Mouse (Mus musculus) heart, embryonic 16.5 days (tissue): ENCODE measurements around the gene Sorcs2. TPM values are rescaled to one million over a fixed set of nuclear protein-coding genes. Genes with fewer than 3 reads are reported as not detected.

ENCODE experiments used
- ATAC-seq: fragments of 200-750 bp; cut with Nextera tagmentation; replicated peaks from 2 replicates; pipeline ENCODE4 v1.8.0; 2017; ENCODE audit warnings: moderate number of reproducible peaks; ENCODE audit not compliant: insufficient read depth, low FRiP score; ENCODE audit errors: extremely low read depth
- H3K27ac ChIP-seq: fragments of 300-500 bp; sonication (generic); 2 replicates; pipeline ENCODE4 v1.5.1; 2014; ENCODE audit warnings: mild to moderate bottlenecking, low read length, control low read depth, moderate library complexity
- H3K27me3 ChIP-seq: fragments of 300-500 bp; sonication (generic); 2 replicates; pipeline ENCODE4 v1.6.1; 2014; ENCODE audit warnings: low read length, mixed read lengths; ENCODE audit not compliant: control insufficient read depth, insufficient read depth
- H3K36me3 ChIP-seq: fragments of 300-500 bp; sonication (generic); 2 replicates; pipeline ENCODE4 v1.6.1; 2014; ENCODE audit not compliant: control insufficient read depth, insufficient read depth
- H3K4me1 ChIP-seq: fragments of 300-500 bp; sonication (generic); 2 replicates; pipeline ENCODE4 v1.6.1; 2014; ENCODE audit warnings: low read length, mixed read lengths; ENCODE audit not compliant: control insufficient read depth, insufficient read depth
- H3K4me2 ChIP-seq: fragments of 300-500 bp; sonication (generic); 2 replicates; pipeline ENCODE4 v1.6.1; 2014; ENCODE audit warnings: low read depth, mild to moderate bottlenecking, control low read depth, low read length
- H3K4me3 ChIP-seq: fragments of 300-500 bp; sonication (generic); 2 replicates; pipeline ENCODE4 v1.5.1; 2014; ENCODE audit warnings: mild to moderate bottlenecking, control low read depth, low read length
- H3K9ac ChIP-seq: fragments of 300-500 bp; sonication (generic); 2 replicates; pipeline ENCODE4 v1.6.1; 2014; ENCODE audit warnings: low read length, control low read depth
- H3K9me3 ChIP-seq: fragments of 300-500 bp; sonication (generic); replicated peaks from 2 replicates; pipeline ENCODE4 v1.6.1; 2016; ENCODE audit warnings: low read length; ENCODE audit not compliant: control insufficient read depth
- WGBS: fragments of 180-500 bp; shearing (Covaris S2); extraction: QIAGEN DNeasy Blood & Tissue Kit; methylation state at CpG from one replicate; pipeline ENCODE4 v1.1.7; 2014; 5-methylcytosine and 5-hydroxymethylcytosine counted together
- polyA plus RNA-seq: library from polyadenylated mRNA; unstranded; fragments of >200 nt; fragmentation: Nextera tagmentation; extraction: Ambion mirVana; gene quantifications from 2 replicates; pipeline ENCODE4 v1.2.1, GENCODE M21; 2015

Sorcs2 gene
- polyA plus RNA-seq, 1 experiment from 2014 or later, result 8.2 TPM

- H3K36me3 ChIP-seq, result 0 out of 2 replicates have a peak, but pooled peaks cover 3% of the 10 kb centered on the region
- peaks cover 20% of the 10 kb centered on the region for H3K4me1 ChIP-seq
- H3K9me3 ChIP-seq, result no peaks in the 10 kb centered on the region
- H3K4me2 ChIP-seq, result no peak overlapping the region
- H3K9ac ChIP-seq, result no peak overlapping the region
- no peak overlapping the region for H3K4me3 ChIP-seq
- 87% methylated on average over 6 of the region's 6 CpGs for WGBS
- no peak for ATAC-seq
- H3K27ac ChIP-seq, result peak overlapping the region; percentile 80; the same call in 1 of the 2 replicates
- no peaks in the 10 kb centered on the region for H3K27me3 ChIP-seq
These were observed 356.2 kb downstream of the Sorcs2 start for GRCm38 (mm10) chr5:36041756-36042155.

DNA sequence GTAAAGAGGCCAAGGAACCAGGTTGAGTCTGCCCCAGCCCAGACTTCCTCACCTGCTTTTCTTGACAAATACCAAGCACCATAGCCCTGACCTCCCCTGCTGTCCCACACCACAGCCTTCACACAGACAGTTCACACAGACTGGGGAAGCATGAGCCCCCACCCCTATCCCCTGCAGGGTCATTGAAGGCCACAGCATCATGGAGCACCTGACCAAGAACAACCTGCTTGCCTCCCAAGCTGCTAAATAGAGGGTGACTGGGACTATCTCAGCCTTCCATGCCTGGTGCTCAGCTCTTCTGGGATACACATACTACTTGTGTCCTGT, 356.7 kb downstream of the Sorcs2 start:
- Histone ChIP-seq H3K4me2 (no peak overlapping the region), H3K36me3 (0 out of 2 replicates have a peak, but pooled peaks cover 3% of the 10 kb centered on the region), H3K9me3 (no peaks in the 10 kb centered on the region), H3K27me3 (no peaks in the 10 kb centered on the region), H3K4me1 (peaks cover 20% of the 10 kb centered on the region), H3K4me3 (no peak overlapping the region), H3K27ac (peak overlapping the region; percentile 80), H3K9ac (peak overlapping the region; percentile 44; the same call in 1 of the 2 replicates)
- peak; percentile 28; the same call in 1 of the 2 replicates for ATAC-seq

GRCm38 (mm10) chr5:36040398-36041235, 357.3 kb downstream of the Sorcs2 start:
- H3K9me3 ChIP-seq, result no peaks in the 10 kb centered on the region
- 0 out of 2 replicates have a peak, but pooled peaks cover 3% of the 10 kb centered on the region for H3K36me3 ChIP-seq
- peaks cover 20% of the 10 kb centered on the region for H3K4me1 ChIP-seq
- WGBS, result 48% methylated on average over 13 of the region's 13 CpGs
- ATAC-seq, result peak; percentile 84
- peak overlapping the region; percentile 44; the same call in 1 of the 2 replicates for H3K9ac ChIP-seq
- no peak overlapping the region for H3K4me2 ChIP-seq
- H3K27me3 ChIP-seq, result no peaks in the 10 kb centered on the region
- H3K27ac ChIP-seq, result peak overlapping the region; percentile 80
- H3K4me3 ChIP-seq, result no peak overlapping the region

- Histone ChIP-seq H3K4me1 (peaks cover 20% of the 10 kb centered on the region), H3K27me3 (no peaks in the 10 kb centered on the region), H3K9me3 (no peaks in the 10 kb centered on the region), H3K9ac (no peak overlapping the region), H3K4me3 (no peak overlapping the region), H3K36me3 (0 out of 2 replicates have a peak, but pooled peaks cover 3% of the 10 kb centered on the region), H3K4me2 (no peak overlapping the region), H3K27ac (no peak overlapping the region)
- no peak for ATAC-seq
- WGBS, result 76% methylated on average over 5 of the region's 5 CpGs
These were observed 358.3 kb downstream of the Sorcs2 start for GRCm38 (mm10) chr5:36039596-36039995.

- 0 out of 2 replicates have a peak, but pooled peaks cover 3% of the 10 kb centered on the region for H3K36me3 ChIP-seq
- WGBS, result 44% methylated on average over 8 of the region's 8 CpGs
- H3K4me1 ChIP-seq, result no peaks in the 10 kb centered on the region
- 0 out of 2 replicates have a peak, but pooled peaks cover 2% of the 10 kb centered on the region for H3K9me3 ChIP-seq
- H3K9ac ChIP-seq, result no peak overlapping the region
- no peak overlapping the region for H3K4me3 ChIP-seq
- ATAC-seq, result no peak
- H3K27me3 ChIP-seq, result no peaks in the 10 kb centered on the region
- H3K4me2 ChIP-seq, result no peak overlapping the region
- no peak overlapping the region for H3K27ac ChIP-seq
These were observed 364.2 kb downstream of the Sorcs2 start for GRCm38 (mm10) chr5:36033531-36034426.

DNA sequence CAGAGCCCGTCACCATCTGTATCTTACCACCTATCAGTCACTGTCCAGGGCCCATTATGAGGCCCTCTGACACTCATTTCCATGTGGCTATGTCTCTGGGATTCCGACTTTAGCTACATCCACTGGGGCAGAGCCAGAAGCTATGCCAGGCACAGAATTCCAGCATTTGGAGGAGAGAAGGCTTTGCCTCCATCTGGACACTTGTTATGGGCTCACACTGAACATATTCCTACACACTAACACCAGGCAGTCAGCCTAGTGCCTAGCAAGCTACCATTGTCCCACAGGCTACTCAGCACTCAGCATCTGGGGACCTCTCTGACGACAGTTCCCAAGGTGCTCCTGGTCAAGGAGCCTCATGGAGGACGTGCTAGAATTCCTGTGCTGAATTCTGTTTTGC, 372.9 kb downstream of the Sorcs2 start:
- Histone ChIP-seq H3K27ac (no peak overlapping the region), H3K4me3 (no peak overlapping the region), H3K27me3 (no peaks in the 10 kb centered on the region), H3K4me1 (no peaks in the 10 kb centered on the region), H3K36me3 (no peaks in the 10 kb centered on the region), H3K9ac (no peak overlapping the region), H3K4me2 (no peak overlapping the region), H3K9me3 (no peaks in the 10 kb centered on the region)
- WGBS, result 76% methylated on average over 4 of the region's 4 CpGs
- no peak for ATAC-seq

- ATAC-seq, result no peak
- Histone ChIP-seq H3K4me1 (no peaks in the 10 kb centered on the region), H3K9me3 (no peaks in the 10 kb centered on the region), H3K36me3 (no peaks in the 10 kb centered on the region), H3K4me3 (no peak overlapping the region), H3K9ac (no peak overlapping the region), H3K4me2 (no peak overlapping the region), H3K27me3 (no peaks in the 10 kb centered on the region), H3K27ac (no peak overlapping the region)
- 85% methylated on average over 9 of the region's 9 CpGs for WGBS
These were observed 373.8 kb downstream of the Sorcs2 start for GRCm38 (mm10) chr5:36024003-36024685.

DNA sequence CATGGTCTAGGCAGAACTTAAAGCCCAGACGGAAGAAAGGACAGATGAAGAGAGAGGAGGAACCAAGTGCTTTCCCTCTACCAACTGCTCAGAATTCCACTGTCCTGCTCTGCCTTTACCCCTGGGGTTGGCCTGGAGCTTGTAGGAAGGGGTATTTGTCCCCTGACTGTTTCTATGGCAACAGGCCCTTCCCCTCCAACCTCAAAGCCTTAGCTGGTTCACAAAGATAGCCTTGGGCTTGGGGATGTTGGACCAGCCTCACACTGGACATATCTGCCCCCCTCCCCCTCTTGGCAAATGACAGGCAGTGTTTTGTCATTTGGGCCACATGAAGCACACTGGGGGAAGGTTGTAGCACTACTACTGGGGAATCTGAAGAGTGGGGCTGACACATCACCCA, 375.6 kb downstream of the Sorcs2 start:
- H3K9ac ChIP-seq, result no peak overlapping the region
- 93% methylated on average over 1 of the region's 1 CpGs for WGBS
- H3K36me3 ChIP-seq, result peaks cover 3% of the 10 kb centered on the region; the same call in 1 of the 2 replicates
- H3K4me3 ChIP-seq, result no peak overlapping the region
- no peaks in the 10 kb centered on the region for H3K9me3 ChIP-seq
- no peaks in the 10 kb centered on the region for H3K4me1 ChIP-seq
- no peak for ATAC-seq
- H3K4me2 ChIP-seq, result no peak overlapping the region
- no peak overlapping the region for H3K27ac ChIP-seq
- no peaks in the 10 kb centered on the region for H3K27me3 ChIP-seq
